Mouse (Mus musculus) megakaryocyte, embryonic 14.5 days (primary cell): ENCODE measurements around the gene Ppp1r9a.

Experiments
- FLI1 ChIP-seq: IDR thresholded peaks from 2 replicates; pipeline ENCODE4 v1.6.1; 2012; ENCODE audit warnings: low read length, inconsistent platforms, mixed read lengths
- GATA1 ChIP-seq: IDR thresholded peaks from 3 replicates; pipeline ENCODE4 v1.6.1; 2012; ENCODE audit warnings: mixed read lengths, low read length, inconsistent platforms, borderline replicate concordance

DNA sequence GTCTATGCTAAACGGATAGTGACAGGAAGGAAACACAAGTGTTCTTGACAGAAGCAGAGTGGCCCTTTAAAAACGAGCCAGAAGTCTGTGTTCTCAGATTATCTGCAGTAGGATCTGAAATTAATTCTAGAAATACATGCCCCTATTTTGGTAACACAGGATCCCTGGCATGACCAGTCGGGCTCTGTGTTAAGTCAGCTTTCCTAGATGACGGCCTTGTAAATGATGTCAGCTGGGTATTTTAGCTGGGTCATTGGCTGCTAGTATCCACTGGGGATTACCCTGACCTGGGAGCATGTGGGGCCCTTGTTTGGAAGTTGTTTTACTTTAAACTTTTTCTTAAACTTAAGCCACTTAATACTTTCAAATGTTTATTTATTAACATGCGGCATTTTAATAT, 125.1 kb downstream of the Ppp1r9a start:
- TF ChIP-seq GATA1 (no peak), FLI1 (no peak)
